Mouse (Mus musculus): ENCODE measurements around the gene Nudt16l1.

The Nudt16l1 gene

GRCm38 (mm10) chr16:4938461-4938860 lies at the start of gene Nudt16l1:
Gene Nudt16l1 (plus strand): TSS chr16:4938761.
- no peak for DNase-seq (ENCODE audit: low spot score in 2 of 2)

DNA sequence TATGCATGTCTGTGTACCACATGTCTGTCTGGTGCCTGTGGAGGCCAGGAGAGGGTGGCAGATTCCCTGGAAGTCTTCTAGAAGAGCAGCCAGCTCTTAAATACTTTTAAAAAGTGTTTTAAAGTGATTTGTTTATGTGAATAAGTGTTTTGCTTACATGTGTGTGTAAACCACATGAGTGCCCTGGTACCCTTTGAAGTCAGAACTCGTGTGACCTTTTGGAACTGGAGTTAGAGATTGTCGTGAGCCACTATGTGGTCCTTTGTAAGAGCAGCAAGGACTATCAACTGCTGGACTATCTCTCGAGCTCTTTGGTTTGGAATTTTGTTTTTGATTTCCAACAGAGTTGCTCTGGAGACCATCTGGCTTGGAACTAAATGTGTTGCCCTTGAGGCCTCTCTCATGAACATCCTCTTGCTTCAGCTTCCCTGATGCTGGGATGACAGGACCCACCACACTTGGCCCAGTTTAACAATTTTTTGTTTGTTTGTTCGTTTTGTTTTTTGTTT lies 48.3 kb upstream of the Nudt16l1 start:
- DNase-seq (ENCODE audit: low spot score in 2 of 2) = peak; percentile 63 to 67

GRCm38 (mm10) chr16:4892171-4892570 lies 46.4 kb upstream of the Nudt16l1 start:
- no peak for DNase-seq (ENCODE audit: low spot score in 2 of 2)

GRCm38 (mm10) chr16:4894201-4894908 lies 44.2 kb upstream of the Nudt16l1 start:
- DNase-seq (ENCODE audit: low spot score in 2 of 2) = peak in 1 of 2 experiments; percentile 51

DNA sequence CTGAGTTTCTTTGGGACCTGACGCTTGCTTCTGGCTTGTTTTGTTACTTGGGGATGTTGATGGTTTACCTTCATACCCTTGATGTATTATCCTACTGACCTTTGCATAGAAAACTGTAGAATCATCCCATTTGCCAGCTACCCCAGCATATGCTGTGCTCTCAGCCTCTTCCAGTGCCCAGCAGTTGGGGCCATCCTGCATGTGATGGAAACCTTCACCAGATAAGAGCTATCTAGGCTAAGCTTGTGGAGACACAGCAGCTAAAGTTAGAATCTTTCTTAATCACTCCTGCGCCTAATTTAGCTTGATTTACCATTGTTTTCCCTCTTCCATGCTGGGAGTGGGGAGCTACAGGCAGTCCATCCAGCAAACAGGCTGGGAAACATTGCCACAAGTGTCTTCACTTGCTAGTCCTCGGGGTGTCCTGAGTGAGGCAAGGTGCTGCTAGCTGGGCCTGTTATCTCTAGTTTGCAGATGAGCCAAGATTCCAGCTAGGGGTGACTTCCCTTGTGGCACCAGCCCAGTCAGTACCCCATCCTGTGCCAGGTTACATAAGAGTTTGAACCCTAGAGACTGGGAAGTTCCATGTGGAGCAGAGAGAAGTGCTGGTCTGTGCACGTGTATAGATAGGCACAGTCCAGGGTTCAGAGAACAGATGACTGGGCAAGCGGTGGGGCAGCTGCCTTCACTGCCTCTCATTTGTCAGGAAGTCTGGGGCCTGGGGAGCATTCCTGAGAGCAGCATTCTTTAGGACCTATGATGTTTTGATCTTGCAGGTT lies 42.1 kb upstream of the Nudt16l1 start:
- DNase-seq (ENCODE audit: low spot score in 2 of 2) = peak; percentile 88 to 90

- no peak for DNase-seq (ENCODE audit: low spot score in 2 of 2)
Measured at GRCm38 (mm10) chr16:4897146-4897730, 41.3 kb upstream of the Nudt16l1 start.

GRCm38 (mm10) chr16:4898881-4899280 lies 39.7 kb upstream of the Nudt16l1 start:
- DNase-seq (ENCODE audit: low spot score in 2 of 2) = no peak

- DNase-seq (ENCODE audit: low spot score in 2 of 2) = no peak
Measured at GRCm38 (mm10) chr16:4899711-4900110, 38.9 kb upstream of the Nudt16l1 start.

DNA sequence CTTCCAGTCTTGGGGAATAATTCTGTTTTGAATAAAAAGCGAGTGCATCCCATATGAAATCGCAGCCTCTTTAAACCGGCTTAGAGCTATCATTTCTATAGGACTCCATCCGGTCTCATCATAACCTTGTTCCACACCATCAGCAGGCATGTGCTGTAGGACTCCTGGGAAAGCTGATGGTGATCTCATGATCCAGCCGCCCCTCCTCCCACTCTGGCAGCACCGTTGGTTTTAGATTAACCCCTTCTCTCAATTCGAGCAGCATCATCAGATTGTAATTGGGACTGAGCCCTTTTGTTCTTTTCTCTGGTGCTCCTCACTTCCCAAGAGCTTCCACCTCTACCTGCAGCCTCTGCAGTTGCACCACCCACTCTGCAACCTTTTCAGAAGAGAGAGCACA lies 37.4 kb upstream of the Nudt16l1 start:
- no peak for DNase-seq (ENCODE audit: low spot score in 2 of 2)

DNA sequence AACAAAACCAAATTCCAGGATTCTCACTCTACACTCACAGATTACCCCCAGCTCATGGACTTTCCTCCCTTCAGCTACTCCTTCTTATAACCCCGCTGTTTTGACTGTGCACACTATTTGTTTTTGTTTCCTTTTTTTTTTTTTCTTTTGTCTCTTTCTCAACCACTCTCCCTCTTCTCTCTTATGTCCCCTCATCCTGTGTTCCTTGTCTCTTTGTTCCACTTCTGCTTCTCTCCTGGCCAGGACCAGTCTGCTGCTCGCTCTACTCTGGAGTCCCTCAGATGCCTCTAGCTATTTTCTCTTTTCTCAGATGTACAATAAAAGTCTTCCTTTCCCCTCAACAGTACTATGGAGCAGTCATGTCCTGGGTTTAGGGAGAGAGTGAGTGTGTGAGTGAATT lies 36.2 kb upstream of the Nudt16l1 start:
- DNase-seq (ENCODE audit: low spot score in 2 of 2) = no peak

GRCm38 (mm10) chr16:4903491-4904102 lies 35.0 kb upstream of the Nudt16l1 start:
- no peak for DNase-seq (ENCODE audit: low spot score in 2 of 2)

GRCm38 (mm10) chr16:4904878-4905277 lies 33.7 kb upstream of the Nudt16l1 start:
- no peak for DNase-seq (ENCODE audit: low spot score in 2 of 2)

GRCm38 (mm10) chr16:4905591-4905990 lies 33.0 kb upstream of the Nudt16l1 start:
- no peak for DNase-seq (ENCODE audit: low spot score in 2 of 2)

- DNase-seq (ENCODE audit: low spot score in 2 of 2) = no peak
Measured at GRCm38 (mm10) chr16:4906559-4906958, 32.0 kb upstream of the Nudt16l1 start.

DNA sequence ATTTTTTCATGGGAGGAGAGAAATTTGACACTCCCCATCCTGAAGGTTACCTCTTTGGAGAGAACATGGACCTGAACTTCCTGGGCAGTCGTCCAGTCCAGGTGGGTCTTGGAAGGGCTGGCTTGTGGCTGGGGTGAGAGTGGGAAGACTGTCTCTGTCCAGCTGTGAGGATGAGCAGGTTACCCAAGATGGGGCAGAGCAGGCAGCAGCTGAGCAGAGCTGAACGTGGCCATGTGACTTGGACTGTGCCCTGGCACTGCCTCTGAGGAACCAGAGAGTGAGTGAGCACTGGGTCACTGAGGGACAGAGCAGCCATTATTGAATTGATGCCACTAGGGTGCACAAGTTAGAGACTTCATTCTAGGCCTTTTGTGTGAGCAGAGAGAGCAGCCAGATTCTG lies 31.2 kb upstream of the Nudt16l1 start:
- DNase-seq (ENCODE audit: low spot score in 2 of 2) = no peak

DNA sequence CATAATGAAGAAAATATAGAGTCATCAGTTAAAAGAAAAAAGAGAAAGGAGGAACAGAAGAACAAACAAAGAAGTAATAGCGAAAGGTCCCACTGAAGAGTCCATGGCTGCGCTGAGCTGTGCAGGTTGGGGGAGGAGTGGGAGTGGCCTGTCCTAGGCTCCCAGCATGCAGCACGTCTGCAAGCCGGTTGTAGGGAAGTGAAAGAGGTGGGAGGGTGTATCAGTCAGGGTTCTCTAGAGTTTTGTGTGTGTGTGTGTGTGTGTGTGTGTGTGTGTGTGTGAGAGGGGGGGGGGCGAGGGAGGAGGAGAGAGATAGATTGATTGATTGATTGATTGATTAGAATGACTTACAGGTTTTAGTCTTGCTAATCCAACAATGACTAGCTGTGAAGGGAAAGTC lies 30.6 kb upstream of the Nudt16l1 start:
- no peak for DNase-seq (ENCODE audit: low spot score in 2 of 2)

- DNase-seq (ENCODE audit: low spot score in 2 of 2) = no peak
Measured at GRCm38 (mm10) chr16:4909745-4910144, 28.8 kb upstream of the Nudt16l1 start.

GRCm38 (mm10) chr16:4910758-4911157 lies 27.8 kb upstream of the Nudt16l1 start:
- DNase-seq (ENCODE audit: low spot score in 2 of 2) = no peak

GRCm38 (mm10) chr16:4912074-4912648 lies 26.4 kb upstream of the Nudt16l1 start:
- DNase-seq (ENCODE audit: low spot score in 2 of 2) = no peak

DNA sequence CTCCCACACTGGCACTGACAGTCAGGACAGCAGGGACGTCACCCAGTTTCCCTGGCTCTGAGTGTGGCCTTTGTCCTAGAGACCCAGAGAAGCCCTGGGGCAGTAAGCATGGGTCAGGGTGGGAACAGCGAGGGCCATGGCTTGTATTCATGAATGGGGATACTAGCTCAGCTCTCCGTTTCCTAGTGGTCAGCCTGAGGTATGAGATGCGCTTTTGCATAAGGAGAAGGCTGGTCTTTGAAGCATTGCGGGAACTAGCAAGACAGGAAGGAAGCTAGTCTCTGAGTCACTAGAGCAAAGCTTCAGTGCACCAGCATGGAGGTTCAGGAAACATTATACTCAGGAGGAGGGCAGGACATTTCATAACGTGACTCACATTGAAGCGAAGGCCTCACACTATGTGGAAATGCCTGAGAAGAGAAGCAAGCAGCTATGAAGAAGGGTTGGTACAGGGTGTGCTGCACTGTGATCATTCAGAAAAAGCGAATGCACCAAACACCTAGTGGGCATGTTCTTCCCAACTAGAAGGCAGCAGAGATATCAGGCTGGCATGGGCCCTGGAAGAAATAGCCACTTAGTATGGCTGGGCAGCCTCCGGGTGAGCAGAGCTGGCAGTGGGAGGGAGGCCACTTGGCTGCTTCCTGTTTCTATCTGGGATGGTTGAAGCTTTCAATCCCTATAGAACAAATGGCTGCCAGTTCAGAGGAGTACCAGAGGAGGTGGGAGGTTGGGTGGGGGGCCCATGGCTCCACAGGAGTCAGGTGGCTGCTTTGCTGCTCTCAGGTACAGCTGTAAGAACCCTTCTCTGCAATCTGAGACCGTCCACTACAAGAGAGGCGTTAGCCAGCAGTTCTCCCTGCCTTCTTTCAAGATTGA lies 25.4 kb upstream of the Nudt16l1 start:
- peak in 1 of 2 experiments; percentile 28 for DNase-seq (ENCODE audit: low spot score in 2 of 2)

Measured in heart, adult 9 months (tissue).